Mouse (Mus musculus) liver, postnatal 0 days (tissue): ENCODE data around the gene Slc16a1.

Experiments used
- CTCF ChIP-seq: sonication (generic); IDR thresholded peaks from 2 replicates; pipeline ENCODE4 v1.5.1; 2016; ENCODE audit warnings: antibody characterized with exemption, low read depth
- EP300 ChIP-seq: IDR thresholded peaks from 2 replicates; pipeline ENCODE4 v1.6.1; 2016; ENCODE audit warnings: antibody characterized with exemption, low read depth, mild to moderate bottlenecking

- TF ChIP-seq CTCF (no peak), EP300 (no peak)
These were observed 39.3 kb downstream of the Slc16a1 start for GRCm38 (mm10) chr3:104677781-104678180.
